Mouse (Mus musculus): ENCODE results near the gene Ctdnep1. TPM values are rescaled to one million over a fixed set of nuclear protein-coding genes. Genes with fewer than 3 reads are reported as not detected.

Ctdnep1 gene
- polyA plus RNA-seq, 1 experiment from 2014 or later, result 22.6 TPM

GRCm38 (mm10) chr11:69936714-69937347 is 44.1 kb upstream of the Ctdnep1 start:
- peaks cover 39% of the 10 kb centered on the region for H3K27me3 ChIP-seq (ENCODE audit: control insufficient read depth, insufficient read depth, low read length)
- no peak overlapping the region for H3K27ac ChIP-seq (ENCODE audit: low read depth, low read length)
- ATAC-seq (ENCODE audit: low FRiP score), result no peak
- no peaks in the 10 kb centered on the region for H3K9me3 ChIP-seq (ENCODE audit: control insufficient read depth, low read length)
- 0 out of 2 replicates have a peak overlapping the region, but pooled peaks have one; percentile 5 for H3K4me3 ChIP-seq (ENCODE audit: low read depth, low read length)
- H3K9ac ChIP-seq (ENCODE audit: low read length), result no peak overlapping the region
- DNase-seq (ENCODE audit: low spot score, missing footprints), result no peak
- no peaks in the 10 kb centered on the region for H3K36me3 ChIP-seq (ENCODE audit: control insufficient read depth, insufficient read depth, low read length)
- H3K4me1 ChIP-seq (ENCODE audit: control insufficient read depth, insufficient read depth, low read length), result peaks cover 10% of the 10 kb centered on the region
- 55% methylated on average over 9 of the region's 9 CpGs for WGBS
- H3K4me2 ChIP-seq, result peak overlapping the region; percentile 98

GRCm38 (mm10) chr11:69937385-69937784 is 43.6 kb upstream of the Ctdnep1 start:
- DNase-seq (ENCODE audit: low spot score, missing footprints), result no peak
- Histone ChIP-seq H3K27me3 (ENCODE audit: control insufficient read depth, insufficient read depth, low read length) (peaks cover 39% of the 10 kb centered on the region), H3K4me2 (no peak overlapping the region), H3K9ac (ENCODE audit: low read length) (no peak overlapping the region), H3K27ac (ENCODE audit: low read depth, low read length) (no peak overlapping the region), H3K9me3 (ENCODE audit: control insufficient read depth, low read length) (no peaks in the 10 kb centered on the region), H3K36me3 (ENCODE audit: control insufficient read depth, insufficient read depth, low read length) (no peaks in the 10 kb centered on the region), H3K4me1 (ENCODE audit: control insufficient read depth, insufficient read depth, low read length) (peaks cover 10% of the 10 kb centered on the region), H3K4me3 (ENCODE audit: low read depth, low read length) (no peak overlapping the region)
- 45% methylated on average over 4 of the region's 4 CpGs for WGBS
- no peak for ATAC-seq (ENCODE audit: low FRiP score)

- Histone ChIP-seq H3K36me3 (ENCODE audit: control insufficient read depth, insufficient read depth, low read length) (no peaks in the 10 kb centered on the region), H3K9me3 (ENCODE audit: control insufficient read depth, low read length) (no peaks in the 10 kb centered on the region), H3K4me3 (ENCODE audit: low read depth, low read length) (no peak overlapping the region), H3K27me3 (ENCODE audit: control insufficient read depth, insufficient read depth, low read length) (peaks cover 39% of the 10 kb centered on the region), H3K4me1 (ENCODE audit: control insufficient read depth, insufficient read depth, low read length) (peaks cover 10% of the 10 kb centered on the region), H3K27ac (ENCODE audit: low read depth, low read length) (no peak overlapping the region), H3K9ac (ENCODE audit: low read length) (no peak overlapping the region), H3K4me2 (no peak overlapping the region)
- ATAC-seq (ENCODE audit: low FRiP score) (no peak), DNase-seq (ENCODE audit: low spot score, missing footprints) (no peak)
- 61% methylated on average over 5 of the region's 5 CpGs for WGBS
Measured at GRCm38 (mm10) chr11:69937834-69938233, 43.1 kb upstream of the Ctdnep1 start.

GRCm38 (mm10) chr11:69938401-69938979 is 42.5 kb upstream of the Ctdnep1 start:
- no peak overlapping the region for H3K9ac ChIP-seq (ENCODE audit: low read length)
- 37% methylated on average over 9 of the region's 9 CpGs for WGBS
- no peaks in the 10 kb centered on the region for H3K9me3 ChIP-seq (ENCODE audit: control insufficient read depth, low read length)
- no peaks in the 10 kb centered on the region for H3K36me3 ChIP-seq (ENCODE audit: control insufficient read depth, insufficient read depth, low read length)
- no peak overlapping the region for H3K4me2 ChIP-seq
- H3K27me3 ChIP-seq (ENCODE audit: control insufficient read depth, insufficient read depth, low read length), result peaks cover 39% of the 10 kb centered on the region
- DNase-seq (ENCODE audit: low spot score, missing footprints), result no peak
- no peak overlapping the region for H3K27ac ChIP-seq (ENCODE audit: low read depth, low read length)
- H3K4me3 ChIP-seq (ENCODE audit: low read depth, low read length), result no peak overlapping the region
- peaks cover 10% of the 10 kb centered on the region for H3K4me1 ChIP-seq (ENCODE audit: control insufficient read depth, insufficient read depth, low read length)
- ATAC-seq (ENCODE audit: low FRiP score), result no peak

- Histone ChIP-seq H3K4me2 (no peak overlapping the region), H3K36me3 (ENCODE audit: control insufficient read depth, insufficient read depth, low read length) (no peaks in the 10 kb centered on the region), H3K9ac (ENCODE audit: low read length) (no peak overlapping the region), H3K4me3 (ENCODE audit: low read depth, low read length) (no peak overlapping the region), H3K27ac (ENCODE audit: low read depth, low read length) (no peak overlapping the region), H3K9me3 (ENCODE audit: control insufficient read depth, low read length) (no peaks in the 10 kb centered on the region), H3K27me3 (ENCODE audit: control insufficient read depth, insufficient read depth, low read length) (peaks cover 39% of the 10 kb centered on the region), H3K4me1 (ENCODE audit: control insufficient read depth, insufficient read depth, low read length) (peaks cover 10% of the 10 kb centered on the region)
- DNase-seq (ENCODE audit: low spot score, missing footprints), result no peak
- ATAC-seq (ENCODE audit: low FRiP score), result no peak
- WGBS, result 71% methylated on average over 5 of the region's 5 CpGs
Measured at GRCm38 (mm10) chr11:69939181-69939580, 41.8 kb upstream of the Ctdnep1 start.

- H3K36me3 ChIP-seq (ENCODE audit: control insufficient read depth, insufficient read depth, low read length), result no peaks in the 10 kb centered on the region
- ATAC-seq (ENCODE audit: low FRiP score) (no peak), DNase-seq (ENCODE audit: low spot score, missing footprints) (no peak)
- H3K4me2 ChIP-seq, result no peak overlapping the region
- no peak overlapping the region for H3K4me3 ChIP-seq (ENCODE audit: low read depth, low read length)
- no peak overlapping the region for H3K27ac ChIP-seq (ENCODE audit: low read depth, low read length)
- 90% methylated on average over 17 of the region's 17 CpGs for WGBS
- H3K9ac ChIP-seq (ENCODE audit: low read length), result no peak overlapping the region
- no peaks in the 10 kb centered on the region for H3K9me3 ChIP-seq (ENCODE audit: control insufficient read depth, low read length)
- H3K4me1 ChIP-seq (ENCODE audit: control insufficient read depth, insufficient read depth, low read length), result peaks cover 10% of the 10 kb centered on the region
- peaks cover 35% of the 10 kb centered on the region for H3K27me3 ChIP-seq (ENCODE audit: control insufficient read depth, insufficient read depth, low read length)
Measured at GRCm38 (mm10) chr11:69939731-69940130, 41.2 kb upstream of the Ctdnep1 start.

- peaks cover 4% of the 10 kb centered on the region for H3K4me1 ChIP-seq (ENCODE audit: control insufficient read depth, insufficient read depth, low read length)
- H3K9me3 ChIP-seq (ENCODE audit: control insufficient read depth, low read length), result no peaks in the 10 kb centered on the region
- no peak overlapping the region for H3K4me3 ChIP-seq (ENCODE audit: low read depth, low read length)
- WGBS, result 93% methylated on average over 4 of the region's 4 CpGs
- no peak overlapping the region for H3K9ac ChIP-seq (ENCODE audit: low read length)
- no peak overlapping the region for H3K4me2 ChIP-seq
- DNase-seq (ENCODE audit: low spot score, missing footprints) (no peak), ATAC-seq (ENCODE audit: low FRiP score) (no peak)
- no peaks in the 10 kb centered on the region for H3K36me3 ChIP-seq (ENCODE audit: control insufficient read depth, insufficient read depth, low read length)
- H3K27ac ChIP-seq (ENCODE audit: low read depth, low read length), result no peak overlapping the region
- peaks cover 26% of the 10 kb centered on the region for H3K27me3 ChIP-seq (ENCODE audit: control insufficient read depth, insufficient read depth, low read length)
Measured at GRCm38 (mm10) chr11:69940962-69941361, 40.0 kb upstream of the Ctdnep1 start.

GRCm38 (mm10) chr11:69945216-69945615 is 35.7 kb upstream of the Ctdnep1 start:
- Histone ChIP-seq H3K27ac (ENCODE audit: low read depth, low read length) (no peak overlapping the region), H3K4me1 (ENCODE audit: control insufficient read depth, insufficient read depth, low read length) (peaks cover 9% of the 10 kb centered on the region), H3K4me2 (no peak overlapping the region), H3K9ac (ENCODE audit: low read length) (no peak overlapping the region), H3K9me3 (ENCODE audit: control insufficient read depth, low read length) (no peaks in the 10 kb centered on the region), H3K4me3 (ENCODE audit: low read depth, low read length) (no peak overlapping the region), H3K36me3 (ENCODE audit: control insufficient read depth, insufficient read depth, low read length) (no peaks in the 10 kb centered on the region), H3K27me3 (ENCODE audit: control insufficient read depth, insufficient read depth, low read length) (no peaks in the 10 kb centered on the region)
- ATAC-seq (ENCODE audit: low FRiP score), result no peak
- 84% methylated on average over 13 of the region's 13 CpGs for WGBS
- no peak for DNase-seq (ENCODE audit: low spot score, missing footprints)

- Histone ChIP-seq H3K4me2 (no peak overlapping the region), H3K27me3 (ENCODE audit: control insufficient read depth, insufficient read depth, low read length) (no peaks in the 10 kb centered on the region), H3K4me3 (ENCODE audit: low read depth, low read length) (no peak overlapping the region), H3K36me3 (ENCODE audit: control insufficient read depth, insufficient read depth, low read length) (no peaks in the 10 kb centered on the region), H3K9me3 (ENCODE audit: control insufficient read depth, low read length) (no peaks in the 10 kb centered on the region), H3K4me1 (ENCODE audit: control insufficient read depth, insufficient read depth, low read length) (peaks cover 9% of the 10 kb centered on the region), H3K27ac (ENCODE audit: low read depth, low read length) (no peak overlapping the region), H3K9ac (ENCODE audit: low read length) (no peak overlapping the region)
- ATAC-seq (ENCODE audit: low FRiP score), result no peak
- 91% methylated on average over 18 of the region's 18 CpGs for WGBS
- DNase-seq (ENCODE audit: low spot score, missing footprints), result no peak
Measured at GRCm38 (mm10) chr11:69945997-69946891, 34.7 kb upstream of the Ctdnep1 start.
